Mouse (Mus musculus) MEL (cell line): Measurements from ENCODE around the gene Nr2c1.

ENCODE experiments used
- CTCF ChIP-seq, 3 experiments: IDR thresholded peaks in 2 of 3; conservative IDR thresholded peaks in 1 of 3; 2 replicates each; pipeline ENCODE4 v1.5.1; 2011 to 2012; ENCODE audit warnings: low read length in 3 of 3, low read depth in 2 of 3, mild to moderate bottlenecking in 2 of 3, improper control_type of control experiment in 1 of 3, inconsistent platforms in 1 of 3, mixed read lengths in 1 of 3, moderate library complexity in 1 of 3; ENCODE audit not compliant: control insufficient read depth in 1 of 3, insufficient read depth in 1 of 3, poor library complexity in 1 of 3, severe bottlenecking in 1 of 3
- E2F4 ChIP-seq: IDR thresholded peaks from 2 replicates; pipeline ENCODE4 v1.6.1; 2011; ENCODE audit warnings: low read depth, low read length, improper control_type of control experiment, borderline replicate concordance
- EP300 ChIP-seq, 2 experiments: IDR thresholded peaks; 2 replicates each; pipeline ENCODE4 v1.6.1; 2011; ENCODE audit warnings: improper control_type of control experiment in 2 of 2, low read length in 2 of 2, low read depth in 1 of 2, mild to moderate bottlenecking in 1 of 2
- ETS1 ChIP-seq: IDR thresholded peaks from 2 replicates; pipeline ENCODE4 v1.6.1; 2012; ENCODE audit warnings: low read depth, mild to moderate bottlenecking, inconsistent platforms, low read length, improper control_type of control experiment, moderate library complexity
- GABPA ChIP-seq: IDR thresholded peaks from 2 replicates; pipeline ENCODE4 v1.6.1; 2012; ENCODE audit warnings: low read depth, mild to moderate bottlenecking, inconsistent platforms, low read length, improper control_type of control experiment, moderate library complexity
- KAT2A ChIP-seq: conservative IDR thresholded peaks from 2 replicates; pipeline ENCODE4 v1.6.1; 2012; ENCODE audit warnings: low read depth, low read length, improper control_type of control experiment, inconsistent platforms
- POLR2A ChIP-seq, 2 experiments: IDR thresholded peaks; 2 replicates each; pipeline ENCODE4 v1.6.1; 2011 to 2012; ENCODE audit warnings: low read length in 2 of 2, mild to moderate bottlenecking in 2 of 2, control low read depth in 1 of 2, improper control_type of control experiment in 1 of 2, low read depth in 1 of 2, moderate library complexity in 1 of 2; ENCODE audit not compliant: control insufficient read depth in 1 of 2, insufficient read depth in 1 of 2, poor library complexity in 1 of 2
- POLR2AphosphoS5 ChIP-seq: IDR thresholded peaks from 2 replicates; pipeline ENCODE4 v1.6.1; 2012; ENCODE audit warnings: low read depth, borderline replicate concordance, mild to moderate bottlenecking, inconsistent platforms, low read length, moderate library complexity, mixed read lengths
- SMC3 ChIP-seq: IDR thresholded peaks from 2 replicates; pipeline ENCODE4 v1.6.1; 2011; ENCODE audit warnings: low read depth, low read length, improper control_type of control experiment
- TCF12 ChIP-seq: IDR thresholded peaks from 2 replicates; pipeline ENCODE4 v1.6.1; 2014; ENCODE audit warnings: low read depth, mild to moderate bottlenecking, inconsistent platforms, low read length, improper control_type of control experiment, moderate library complexity
- ZNF384 ChIP-seq: IDR thresholded peaks from 2 replicates; pipeline ENCODE4 v1.6.1; 2012; ENCODE audit warnings: low read depth, mild to moderate bottlenecking, inconsistent platforms, low read length, improper control_type of control experiment

DNA sequence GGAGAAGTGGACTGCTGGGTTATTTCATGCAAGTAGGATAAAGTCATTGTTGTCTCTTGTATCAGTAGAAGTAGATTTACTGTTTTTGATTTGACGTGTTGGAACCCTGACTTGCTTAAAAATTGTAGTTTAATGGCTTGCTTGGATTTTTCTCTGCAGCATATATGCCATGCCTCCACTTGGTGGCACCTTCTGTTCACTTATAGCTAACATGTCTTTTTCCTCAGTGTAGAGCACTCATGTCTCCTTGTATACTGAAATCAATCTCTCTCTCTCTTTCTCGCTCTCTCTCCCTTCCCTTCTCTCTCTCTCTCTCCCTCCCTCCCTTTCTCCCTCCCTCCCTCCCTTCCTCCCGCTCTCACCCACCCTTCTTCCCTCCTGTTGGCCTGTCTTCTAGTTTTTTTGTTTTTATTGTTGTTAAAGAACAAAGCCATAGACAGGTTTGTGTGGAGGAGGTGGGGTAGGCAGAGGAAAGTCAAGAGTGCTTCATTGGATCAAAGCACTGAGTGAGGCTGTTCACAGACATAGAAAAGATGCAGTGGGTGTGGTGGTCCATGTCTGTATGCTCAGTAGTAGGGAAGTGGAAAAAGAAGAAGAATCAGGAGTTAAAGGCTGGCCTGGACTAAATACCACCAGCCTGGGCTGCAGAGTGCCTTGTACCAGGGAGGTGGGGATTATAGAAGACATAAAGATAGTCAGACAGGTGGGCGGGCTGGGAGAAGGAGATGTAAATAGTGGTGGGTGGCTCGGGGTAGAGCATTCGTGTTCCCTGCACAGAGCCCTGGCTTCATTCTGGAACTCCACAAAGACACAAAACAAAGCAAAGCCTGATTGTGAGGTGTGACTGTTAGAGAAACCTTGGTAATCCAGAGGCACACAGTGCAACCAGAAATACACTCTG is 63.1 kb downstream of the Nr2c1 start:
- TF ChIP-seq EP300 (IDR thresholded peaks at IDR 0.05; ENCODE audit: low read depth in 1 of 2, low read length in 2 of 2) (no peak), POLR2A (IDR thresholded peaks at IDR 0.05; ENCODE audit: control insufficient read depth in 1 of 2, insufficient read depth in 1 of 2, low read depth in 1 of 2, low read length in 2 of 2, poor library complexity in 1 of 2) (no peak), GABPA (no peak), CTCF (IDR thresholded peaks at IDR 0.05 in 2 of 3, conservative IDR thresholded peaks at IDR 0.05 in 1 of 3; ENCODE audit: control insufficient read depth in 1 of 3, insufficient read depth in 1 of 3, low read depth in 2 of 3, low read length in 3 of 3, poor library complexity in 1 of 3, severe bottlenecking in 1 of 3) (peak in 1 of 3 experiments; percentile 23; a peak in 2 of 6 replicates), KAT2A (no peak), POLR2AphosphoS5 (no peak), TCF12 (no peak), ETS1 (no peak), ZNF384 (no peak), E2F4 (no peak), SMC3 (peak; percentile 20; the same call in 1 of the 2 replicates)
